30 mouse cellular contexts compared by ENCODE assay signal in the genomic region with DNA sequence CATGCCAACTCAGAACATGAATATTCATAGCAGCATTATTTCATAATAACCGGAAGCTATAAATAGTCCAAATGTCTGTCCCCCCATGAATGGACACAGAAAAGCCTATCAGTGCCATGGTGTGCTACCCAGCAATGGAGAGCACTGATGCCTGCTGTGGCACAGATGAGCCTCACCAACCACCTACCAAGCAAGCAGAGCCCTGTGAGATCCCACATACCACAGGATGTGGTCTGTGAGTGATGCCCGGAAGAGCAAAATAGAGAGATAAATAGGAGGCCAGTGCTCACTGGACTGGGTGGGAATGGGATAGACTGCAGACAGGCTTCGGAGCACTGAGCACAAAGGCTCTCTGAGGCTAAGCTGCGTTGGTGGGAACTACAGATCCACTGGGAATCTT. TPM values are rescaled to one million over a fixed set of nuclear protein-coding genes. Genes with fewer than 3 reads are reported as not detected.
DNase-seq lines count a peak whose midpoint lies in the region; ATAC-seq lines count a peak whose summit lies in the region.
"Had no signal": no experiment of that assay in that cellular context is flagged by ENCODE, and none has a peak within 500 bp of the region (broad histone marks: within the 10 kb centered on the region; RNA-seq: fewer than 3 reads in every experiment).

No protein-coding gene starts in this region.

- H3K27ac ChIP-seq in heart, embryonic 10.5 days = no peak overlapping the region
- no peak overlapping the region for H3K27ac ChIP-seq in midbrain, embryonic 15.5 days
- H3K27ac ChIP-seq: heart, embryonic 13.5 days; hindbrain, embryonic 10.5 days; hindbrain, embryonic 15.5 days; intestine, embryonic 15.5 days; kidney, postnatal 0 days; liver, embryonic 13.5 days; macrophage; neural tube, embryonic 15.5 days had no signal

- peak; percentile 54 for DNase-seq in heart, embryonic 10.5 days (ENCODE audit: low spot score)
- DNase-seq in heart, adult 9 months (ENCODE audit: low spot score in 2 of 2) = no peak
- peak; percentile 4 for DNase-seq in urinary bladder, adult 2 months (ENCODE audit: low spot score)
- no peak for DNase-seq in urinary bladder, postnatal 25 days (ENCODE audit: low spot score)
- no peak for DNase-seq in cerebellum, postnatal 4 days (ENCODE audit: low spot score in 2 of 2)
- DNase-seq: adrenal gland, adult 8-10 months; cerebellum, adult 9-11 months; gastrocnemius, postnatal 10 days; heart, postnatal 10 days; kidney, adult 8-10 months; kidney, postnatal 4 days; left cerebral cortex, postnatal 4 days; liver, embryonic 13.5 days; lung, adult 2 months; lung, postnatal 10 days; midbrain, embryonic 14.5 days; thymus, postnatal 14 days had no signal

- H3K4me3 ChIP-seq in heart, embryonic 10.5 days = no peak overlapping the region
- no peak overlapping the region for H3K4me3 ChIP-seq in midbrain, embryonic 15.5 days
- H3K4me3 ChIP-seq: erythroblast, embryonic 14.5 days; heart, embryonic 13.5 days; hindbrain, embryonic 10.5 days; hindbrain, embryonic 15.5 days; intestine, embryonic 15.5 days; liver, embryonic 13.5 days; neural tube, embryonic 15.5 days had no signal

- no peak overlapping the region for H3K4me2 ChIP-seq in midbrain, embryonic 15.5 days
- H3K4me2 ChIP-seq: heart, embryonic 13.5 days; hindbrain, embryonic 15.5 days; intestine, embryonic 15.5 days; liver, embryonic 13.5 days; neural tube, embryonic 15.5 days had no signal

- peak; percentile 41 to 54; a peak in 2 of 4 replicates for ATAC-seq in hematopoietic stem cell, adult 5-6 weeks (replicated peaks in 1 of 2; ENCODE audit: insufficient read depth in 1 of 2, low FRiP score in 2 of 2, low TSS enrichment in 1 of 2, low read depth in 1 of 2, poor library complexity in 2 of 2, severe bottlenecking in 2 of 2)
- ATAC-seq in megakaryocyte-erythroid progenitor cell, adult 5-6 weeks (replicated peaks; ENCODE audit: low FRiP score, low TSS enrichment, poor library complexity, severe bottlenecking) = peak; percentile 48; the same call in 1 of the 2 replicates
- no peak for ATAC-seq in midbrain, embryonic 15.5 days (replicated peaks)
- ATAC-seq: CD4-positive, CD25-positive, alpha-beta regulatory T cell, adult 4 months; forebrain, embryonic 16.5 days; intestine, embryonic 15.5 days had no signal

- H3K9me3 ChIP-seq in heart, embryonic 10.5 days = no peaks in the 10 kb centered on the region
- no peaks in the 10 kb centered on the region for H3K9me3 ChIP-seq in midbrain, embryonic 15.5 days
- H3K9me3 ChIP-seq: heart, embryonic 13.5 days; hindbrain, embryonic 10.5 days; hindbrain, embryonic 15.5 days; intestine, embryonic 15.5 days; liver, embryonic 13.5 days; neural tube, embryonic 15.5 days had no signal

- WGBS in heart, embryonic 10.5 days = 77% methylated on average over 4 of the region's 4 CpGs
- WGBS in midbrain, embryonic 15.5 days = 81% methylated on average over 4 of the region's 4 CpGs

- H3K9ac ChIP-seq in midbrain, embryonic 15.5 days = no peak overlapping the region
- H3K9ac ChIP-seq: heart, embryonic 13.5 days; hindbrain, embryonic 15.5 days; intestine, embryonic 15.5 days; liver, embryonic 13.5 days; neural tube, embryonic 15.5 days had no signal

- peaks cover 8% of the 10 kb centered on the region; the same call in 1 of the 2 replicates for H3K27me3 ChIP-seq in heart, embryonic 10.5 days (ENCODE audit: insufficient read depth, poor library complexity, severe bottlenecking)
- 0 out of 2 replicates have a peak, but pooled peaks cover 5% of the 10 kb centered on the region for H3K27me3 ChIP-seq in midbrain, embryonic 15.5 days (replicated peaks)

- no peaks in the 10 kb centered on the region for H3K36me3 ChIP-seq in heart, embryonic 10.5 days
- H3K36me3 ChIP-seq in midbrain, embryonic 15.5 days (replicated peaks) = no peaks in the 10 kb centered on the region
- H3K36me3 ChIP-seq: heart, embryonic 13.5 days; hindbrain, embryonic 10.5 days; hindbrain, embryonic 15.5 days; intestine, embryonic 15.5 days; liver, embryonic 13.5 days; neural tube, embryonic 15.5 days had no signal

- H3K4me1 ChIP-seq in heart, embryonic 10.5 days = no peaks in the 10 kb centered on the region
- H3K4me1 ChIP-seq in midbrain, embryonic 15.5 days = no peaks in the 10 kb centered on the region
- H3K4me1 ChIP-seq: heart, embryonic 13.5 days; hindbrain, embryonic 10.5 days; hindbrain, embryonic 15.5 days; intestine, embryonic 15.5 days; liver, embryonic 13.5 days had no signal

RNA-seq across cellular contexts. Expression of gene Lrrc27, which starts 15.8 kb away (rescaled TPM):
- polyA plus RNA-seq in heart, embryonic 10.5 days (2016; fragmentation: Nextera tagmentation; extraction: Ambion mirVana) = 4.5 TPM in 2 replicates
- polyA plus RNA-seq in urinary bladder, adult 2 months (2012; rRNA removed) = 9.9 and 11.0 TPM in 2 replicates
- total RNA-seq in hematopoietic stem cell, adult 5-6 weeks (2017) = 2.8 and 9.5 TPM in 2 replicates
- total RNA-seq in megakaryocyte-erythroid progenitor cell, adult 5-6 weeks (2014; fragmentation: Nextera tagmentation) = 2.4 TPM in 1 of 2 replicates, not detected in the other
- total RNA-seq in megakaryocyte-erythroid progenitor cell, adult 5-6 weeks (2017) = 0.56 and 1.4 TPM in 2 replicates
- polyA plus RNA-seq in midbrain, embryonic 15.5 days (2015; fragmentation: Nextera tagmentation; extraction: Ambion mirVana) = 4.1 and 4.6 TPM in 2 replicates
- polyA plus RNA-seq: erythroblast, embryonic 14.5 days had no signal

RNA-seq across cellular contexts. Expression of gene Stk32c, which starts 16.1 kb away (rescaled TPM):
- not detected in 2 replicates for polyA plus RNA-seq in heart, embryonic 10.5 days (2016; fragmentation: Nextera tagmentation; extraction: Ambion mirVana)
- 15.1 and 15.8 TPM in 2 replicates for polyA plus RNA-seq in urinary bladder, adult 2 months (2012; rRNA removed)
- not detected in 2 replicates for total RNA-seq in hematopoietic stem cell, adult 5-6 weeks (2017)
- total RNA-seq in megakaryocyte-erythroid progenitor cell, adult 5-6 weeks (2014; fragmentation: Nextera tagmentation) = not detected in 2 replicates
- 0.88 TPM in 1 of 2 replicates, not detected in the other for total RNA-seq in megakaryocyte-erythroid progenitor cell, adult 5-6 weeks (2017)
- polyA plus RNA-seq in midbrain, embryonic 15.5 days (2015; fragmentation: Nextera tagmentation; extraction: Ambion mirVana) = 2.3 and 2.4 TPM in 2 replicates
- polyA plus RNA-seq: erythroblast, embryonic 14.5 days; liver, embryonic 13.5 days had no signal

RNA-seq across cellular contexts. Expression of gene Pwwp2b, which starts 51.3 kb away (rescaled TPM):
- polyA plus RNA-seq in heart, embryonic 10.5 days (2016; fragmentation: Nextera tagmentation; extraction: Ambion mirVana) = 10.5 and 11.1 TPM in 2 replicates
- 32.3 and 35.8 TPM in 2 replicates for polyA plus RNA-seq in urinary bladder, adult 2 months (2012; rRNA removed)
- 4.1 and 7.5 TPM in 2 replicates for total RNA-seq in hematopoietic stem cell, adult 5-6 weeks (2017)
- 1.4 and 2.4 TPM in 2 replicates for total RNA-seq in megakaryocyte-erythroid progenitor cell, adult 5-6 weeks (2014; fragmentation: Nextera tagmentation)
- 1.1 and 2.1 TPM in 2 replicates for total RNA-seq in megakaryocyte-erythroid progenitor cell, adult 5-6 weeks (2017)
- 5.2 and 5.3 TPM in 2 replicates for polyA plus RNA-seq in midbrain, embryonic 15.5 days (2015; fragmentation: Nextera tagmentation; extraction: Ambion mirVana)
- polyA plus RNA-seq: erythroblast, embryonic 14.5 days had no signal

Comparison
In these comparisons a context has a peak if more than half of its experiments do, and no peak if none do; other contexts are left out.
1. DNase-seq: peak in heart, embryonic 10.5 days (single experiment) and urinary bladder, adult 2 months (single experiment); none in heart, adult 9 months (0 of 2), urinary bladder, postnatal 25 days (single experiment) and cerebellum, postnatal 4 days (0 of 2).